Mouse (Mus musculus): Measurements from ENCODE around the gene Ralbp1.
A peak's percentile ranks its signal among the peaks of the same experiment; 100 is the strongest.

Gene Ralbp1

GRCm38 (mm10) chr17:65847694-65848449, 37.7 kb downstream of the Ralbp1 start:
- no peak for DNase-seq (ENCODE audit: low read depth)

- no peak for DNase-seq (ENCODE audit: low read depth)
Observed at GRCm38 (mm10) chr17:65845423-65845822, 40.2 kb downstream of the Ralbp1 start.

- no peak for DNase-seq (ENCODE audit: low read depth)
Observed at GRCm38 (mm10) chr17:65842669-65843381, 42.8 kb downstream of the Ralbp1 start.

GRCm38 (mm10) chr17:65839541-65840256, 45.9 kb downstream of the Ralbp1 start:
- peak; percentile 30 for DNase-seq (ENCODE audit: low read depth)

- no peak for DNase-seq (ENCODE audit: low read depth)
Observed at GRCm38 (mm10) chr17:65836746-65837145, 48.9 kb downstream of the Ralbp1 start.

GRCm38 (mm10) chr17:65833891-65834290, 51.7 kb downstream of the Ralbp1 start:
- no peak for DNase-seq (ENCODE audit: low read depth)

- DNase-seq (ENCODE audit: low read depth): peak; percentile 51
Observed at GRCm38 (mm10) chr17:65830216-65830863, 55.3 kb downstream of the Ralbp1 start.

- DNase-seq (ENCODE audit: low read depth): no peak
Observed at GRCm38 (mm10) chr17:65828951-65829350, 56.6 kb downstream of the Ralbp1 start.

- no peak for DNase-seq (ENCODE audit: low read depth)
Observed at GRCm38 (mm10) chr17:65827904-65828303, 57.7 kb downstream of the Ralbp1 start.

- no peak for DNase-seq (ENCODE audit: low read depth)
Observed at GRCm38 (mm10) chr17:65827119-65827840, 58.3 kb downstream of the Ralbp1 start.

- DNase-seq (ENCODE audit: low read depth): no peak
Observed at GRCm38 (mm10) chr17:65826257-65826656, 59.3 kb downstream of the Ralbp1 start.

GRCm38 (mm10) chr17:65824246-65824645, 61.4 kb downstream of the Ralbp1 start:
- DNase-seq (ENCODE audit: low read depth): no peak

- DNase-seq (ENCODE audit: low read depth): no peak
Observed at GRCm38 (mm10) chr17:65822423-65822822, 63.2 kb downstream of the Ralbp1 start.

- no peak for DNase-seq (ENCODE audit: low read depth)
Observed at GRCm38 (mm10) chr17:65820197-65820596, 65.4 kb downstream of the Ralbp1 start.

- DNase-seq (ENCODE audit: low read depth): peak; percentile 78
Observed at GRCm38 (mm10) chr17:65813763-65814162, 71.8 kb downstream of the Ralbp1 start.

GRCm38 (mm10) chr17:65811032-65811431, 74.6 kb downstream of the Ralbp1 start:
- no peak for DNase-seq (ENCODE audit: low read depth)

- DNase-seq (ENCODE audit: low read depth): no peak
Observed at GRCm38 (mm10) chr17:65806416-65806815, 79.2 kb downstream of the Ralbp1 start.

GRCm38 (mm10) chr17:65805966-65806365, 79.6 kb downstream of the Ralbp1 start:
- no peak for DNase-seq (ENCODE audit: low read depth)

- no peak for DNase-seq (ENCODE audit: low read depth)
Observed at GRCm38 (mm10) chr17:65802026-65802425, 83.6 kb downstream of the Ralbp1 start.

- DNase-seq (ENCODE audit: low read depth): no peak
Observed at GRCm38 (mm10) chr17:65800451-65800850, 85.1 kb downstream of the Ralbp1 start.

GRCm38 (mm10) chr17:65799353-65799752, 86.2 kb downstream of the Ralbp1 start:
- no peak for DNase-seq (ENCODE audit: low read depth)

- no peak for DNase-seq (ENCODE audit: low read depth)
Observed at GRCm38 (mm10) chr17:65798446-65798845, 87.2 kb downstream of the Ralbp1 start.

Measured in NIH3T3 (cell line).